Mouse (Mus musculus) monocyte, adult 5-6 weeks (primary cell): ENCODE results near the gene Rexo1. TPM values are rescaled to one million over a fixed set of nuclear protein-coding genes. Genes with fewer than 3 reads are reported as not detected.

ENCODE experiments used
- ATAC-seq: fragments of 153-309, 156-312 bp; replicated peaks from 2 replicates; pipeline ENCODE4 v1.8.0; 2017; ENCODE audit warnings: mild to moderate bottlenecking; ENCODE audit not compliant: low TSS enrichment, insufficient number of reproducible peaks, severe bottlenecking, poor library complexity, low FRiP score
- total RNA-seq: library from RNA; stranded (forward); fragments of 200-1000, 200-491, 200-594 nt; gene quantifications from 3 replicates; pipeline ENCODE4 v1.2.3, GENCODE M21; 2017

Gene Rexo1
- total RNA-seq, 1 experiment from 2014 or later, result 24.1 TPM

GRCm38 (mm10) chr10:80533704-80534103 lies 27.7 kb downstream of the Rexo1 start:
- no peak for ATAC-seq

DNA sequence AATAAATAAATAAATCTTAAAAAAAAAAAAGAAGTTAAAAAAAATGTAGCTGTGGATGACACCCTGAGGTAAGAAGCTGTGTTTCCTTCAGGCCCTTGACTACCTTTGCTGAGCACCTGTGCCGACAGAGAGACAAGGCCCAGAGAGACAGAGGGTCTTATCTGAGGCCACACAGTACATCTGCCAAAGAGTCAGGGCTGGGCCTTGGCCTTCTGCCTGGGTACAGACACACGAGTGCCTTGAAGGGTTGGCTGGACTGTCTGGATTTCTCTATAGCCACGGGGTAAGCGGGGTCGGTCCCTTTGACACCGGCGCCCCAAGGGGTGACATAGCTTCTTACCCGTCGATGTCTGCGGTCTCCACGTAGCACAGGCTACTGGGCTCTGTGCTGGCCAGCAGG lies 28.6 kb downstream of the Rexo1 start:
- ATAC-seq, result no peak

GRCm38 (mm10) chr10:80526172-80526571 lies 35.2 kb downstream of the Rexo1 start:
- ATAC-seq, result no peak

DNA sequence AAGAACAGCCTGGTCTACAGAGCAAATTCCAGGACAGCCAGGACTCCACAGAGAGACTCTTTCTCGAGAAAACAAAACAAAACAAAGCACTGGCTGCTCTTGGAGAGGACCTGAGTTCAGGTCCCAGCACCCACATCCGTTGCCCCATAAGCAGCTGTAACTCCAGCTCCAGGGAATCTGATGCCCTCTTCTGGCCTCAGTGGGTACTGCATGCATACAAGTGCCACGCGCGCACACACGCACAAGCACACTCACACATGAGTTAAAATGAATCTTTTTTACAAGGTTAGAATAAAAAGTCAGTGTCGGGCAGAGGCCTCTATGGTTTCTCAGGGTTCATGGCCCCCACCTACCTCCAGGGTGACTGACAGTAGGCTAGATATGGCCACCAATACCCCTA lies 38.1 kb downstream of the Rexo1 start:
- ATAC-seq, result no peak

DNA sequence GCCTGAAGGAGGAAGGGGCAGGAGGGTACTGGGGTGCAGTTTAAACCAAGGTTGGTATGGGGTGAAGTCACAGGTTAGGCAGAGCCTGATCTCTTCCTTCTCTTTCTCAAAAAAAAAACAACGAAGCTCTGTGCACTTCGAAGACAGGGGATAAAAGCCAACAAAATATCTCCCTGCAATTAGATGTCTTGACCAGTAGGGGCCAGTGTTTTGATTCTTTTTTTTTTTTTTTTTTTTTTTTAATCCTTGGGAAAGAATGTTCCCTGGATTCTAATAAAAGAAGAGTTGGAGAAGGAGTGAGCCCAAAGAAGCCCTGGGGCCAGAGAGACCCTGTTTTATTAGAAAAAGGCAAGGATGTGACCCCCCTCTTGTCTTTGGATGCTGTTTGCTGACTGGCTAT lies 42.1 kb downstream of the Rexo1 start:
- no peak for ATAC-seq

DNA sequence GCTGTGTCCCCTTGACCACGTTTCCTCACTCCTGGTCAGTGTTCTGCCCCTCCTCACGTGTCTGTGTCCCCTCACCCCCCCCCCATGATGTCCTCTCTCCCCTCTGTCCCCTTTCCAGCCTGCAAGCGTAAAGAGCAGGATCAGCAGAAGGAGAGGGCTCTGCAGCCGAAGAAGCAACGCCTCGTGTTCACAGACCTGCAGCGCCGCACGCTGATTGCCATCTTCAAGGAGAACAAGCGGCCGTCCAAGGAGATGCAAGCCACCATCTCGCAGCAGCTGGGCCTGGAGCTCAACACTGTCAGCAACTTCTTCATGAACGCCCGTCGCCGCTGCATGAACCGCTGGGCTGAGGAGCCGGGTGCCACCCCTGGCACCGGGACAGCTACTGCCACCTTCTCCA lies 47.6 kb downstream of the Rexo1 start:
- ATAC-seq, result no peak

- ATAC-seq, result no peak
These were observed 51.1 kb downstream of the Rexo1 start for GRCm38 (mm10) chr10:80510273-80510660.

DNA sequence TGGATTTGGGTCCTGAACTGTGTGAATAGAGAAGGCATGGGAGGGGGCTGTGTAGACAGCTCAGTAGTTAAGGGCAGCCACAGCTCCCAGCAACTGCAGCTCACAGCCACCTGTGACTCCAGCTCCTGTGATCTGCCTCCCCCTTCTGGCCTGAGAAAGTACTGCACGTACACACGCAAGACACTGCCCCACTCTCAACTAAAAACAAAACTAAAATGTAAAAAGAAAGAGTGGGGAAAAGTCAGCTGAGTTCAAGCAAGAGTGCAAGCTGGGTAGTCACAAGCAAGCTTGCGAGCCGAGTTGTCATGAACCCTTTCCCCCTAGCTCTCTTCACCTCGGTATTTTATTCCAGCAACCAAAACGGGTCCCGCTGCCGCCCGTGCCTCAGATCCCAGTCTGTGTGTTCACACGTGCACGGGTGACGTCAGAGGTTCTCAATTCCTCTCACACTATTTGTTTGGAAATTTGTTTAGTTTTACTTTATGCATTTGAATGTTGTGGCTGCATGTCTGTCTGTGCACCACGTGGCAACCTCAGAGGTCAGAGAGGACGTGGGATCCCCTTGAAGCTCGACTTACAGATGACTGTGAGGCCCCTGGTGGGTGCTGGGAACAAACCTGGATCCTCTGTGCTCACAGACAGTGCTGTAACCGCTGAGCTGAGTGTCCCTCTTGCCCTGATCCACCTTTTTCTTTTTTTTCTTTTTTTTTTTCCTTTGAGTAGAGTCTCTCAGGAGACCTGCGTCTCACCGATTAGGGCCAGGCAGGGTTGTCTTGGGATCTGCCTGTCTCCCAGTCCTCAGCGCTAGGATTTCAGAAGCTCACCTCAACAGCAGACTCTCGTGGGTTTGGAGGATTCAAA lies 51.7 kb downstream of the Rexo1 start:
- ATAC-seq, result peak; percentile 83

- ATAC-seq, result peak; percentile 69
These were observed 55.1 kb downstream of the Rexo1 start for GRCm38 (mm10) chr10:80506222-80506621.

- no peak for ATAC-seq
These were observed 56.6 kb downstream of the Rexo1 start for GRCm38 (mm10) chr10:80504724-80505123.

DNA sequence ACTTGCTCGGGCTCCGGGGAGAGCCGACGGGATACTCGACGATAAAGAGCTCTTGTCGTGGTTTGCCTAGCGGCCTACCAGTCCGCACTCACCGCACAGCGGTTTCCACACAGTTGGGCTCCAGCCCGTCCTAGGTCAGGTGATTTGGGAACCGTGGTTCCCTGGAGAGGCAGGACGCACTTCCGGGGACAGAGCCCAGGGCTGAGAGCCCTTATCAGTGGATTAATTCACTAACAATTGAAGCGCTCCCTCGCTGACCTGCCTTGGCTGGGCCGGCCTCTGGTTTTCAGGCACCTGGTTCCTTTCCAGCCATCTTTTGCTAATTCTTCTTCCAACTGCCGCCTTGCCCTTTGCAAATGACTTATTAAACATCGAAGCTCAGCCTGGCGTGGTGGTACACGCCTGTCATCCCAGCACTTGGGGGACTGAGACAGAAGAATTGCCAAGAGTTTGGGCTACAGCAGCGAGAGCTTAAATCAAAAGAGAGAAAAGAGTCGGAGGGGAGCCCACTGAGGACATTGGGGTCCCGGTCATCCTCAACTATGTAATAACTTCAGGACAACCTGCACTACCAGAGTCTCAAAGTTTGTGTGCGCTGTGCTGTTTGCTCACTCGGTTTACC lies 57.6 kb downstream of the Rexo1 start:
- ATAC-seq, result no peak

DNA sequence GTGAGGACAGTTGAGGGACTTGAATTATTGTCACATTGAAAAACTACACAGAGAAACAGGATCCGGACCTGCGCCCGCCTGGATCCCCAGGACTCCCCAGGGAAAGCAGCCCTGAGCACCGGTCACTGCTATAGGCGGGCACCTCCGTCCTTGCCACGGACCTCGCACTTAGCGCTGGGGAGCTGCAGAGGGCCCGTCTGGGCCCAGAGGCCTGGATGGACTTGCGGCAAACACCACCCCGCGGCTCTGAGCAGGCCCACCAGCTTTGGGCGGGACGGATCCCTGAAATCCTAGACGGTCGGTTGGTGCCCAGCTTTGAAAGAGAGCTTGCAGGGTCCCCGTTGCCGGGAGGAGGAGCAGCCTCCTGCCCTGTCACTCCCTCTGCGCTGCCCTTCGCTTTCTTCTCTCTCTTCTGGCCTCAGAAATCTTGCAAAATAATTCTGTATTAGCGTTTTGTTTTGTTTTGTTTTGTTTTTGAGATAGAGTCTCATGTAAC lies 58.5 kb downstream of the Rexo1 start:
- ATAC-seq, result no peak

GRCm38 (mm10) chr10:80502291-80502690 lies 59.1 kb downstream of the Rexo1 start:
- ATAC-seq, result no peak

- ATAC-seq, result no peak
These were observed 64.9 kb downstream of the Rexo1 start for GRCm38 (mm10) chr10:80496421-80496820.

DNA sequence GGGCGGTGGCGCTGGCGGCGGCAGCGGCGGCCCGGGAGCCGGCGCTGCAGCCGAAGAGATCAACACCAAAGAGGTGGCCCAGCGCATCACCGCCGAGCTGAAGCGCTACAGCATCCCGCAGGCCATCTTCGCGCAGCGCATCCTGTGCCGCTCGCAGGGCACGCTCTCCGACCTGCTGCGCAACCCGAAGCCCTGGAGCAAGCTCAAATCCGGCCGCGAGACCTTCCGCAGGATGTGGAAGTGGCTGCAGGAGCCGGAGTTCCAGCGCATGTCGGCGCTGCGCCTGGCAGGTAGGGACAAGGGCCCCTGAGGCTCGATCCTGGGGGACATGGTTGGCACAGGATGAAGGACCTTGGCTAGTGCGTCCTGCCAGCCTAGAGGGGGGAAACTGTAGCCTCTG lies 65.5 kb downstream of the Rexo1 start:
- ATAC-seq, result no peak

DNA sequence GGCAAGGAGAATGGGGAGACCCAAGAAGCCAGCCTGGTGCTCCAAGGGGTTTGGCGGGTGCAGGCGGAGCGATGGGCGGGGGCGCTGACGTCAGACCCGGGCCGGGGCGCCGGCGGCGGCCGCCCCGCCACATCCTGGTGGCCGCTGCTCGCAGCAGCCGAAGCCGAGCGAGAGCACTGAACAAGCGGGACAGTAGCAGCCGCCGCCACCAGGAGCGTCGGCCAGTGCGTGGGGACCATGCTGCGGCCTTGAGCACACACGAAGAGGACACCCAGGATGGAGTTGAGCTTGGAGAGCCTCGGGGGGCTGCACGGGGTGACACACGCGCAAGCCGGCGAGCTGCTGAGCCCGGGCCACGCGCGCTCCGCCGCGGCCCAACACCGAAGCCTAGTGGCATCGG lies 66.6 kb downstream of the Rexo1 start, which contains the start of gene Onecut3:
Gene Onecut3, plus strand, starts transcription at position 104 of the 400 bp plus-strand sequence.
- ATAC-seq, result no peak
